ENCODE assay signal across 9 mouse cellular contexts in genomic region chr3:110303166-110303565, GRCm38 (mm10). TPM values are rescaled to one million over a fixed set of nuclear protein-coding genes. Genes with fewer than 3 reads are reported as not detected.
DNase-seq lines count a peak whose midpoint lies in the region; ATAC-seq lines count a peak whose summit lies in the region.
"Had no signal": no experiment of that assay in that cellular context is flagged by ENCODE, and none has a peak within 500 bp of the region (broad histone marks: within the 10 kb centered on the region; RNA-seq: fewer than 3 reads in every experiment).

No protein-coding gene starts in this region.

- no peaks in the 10 kb centered on the region for H3K36me3 ChIP-seq in forebrain, embryonic 15.5 days
- no peaks in the 10 kb centered on the region for H3K36me3 ChIP-seq in forebrain, embryonic 11.5 days (ENCODE audit: control insufficient read depth, insufficient read depth, low read length)
- no peaks in the 10 kb centered on the region for H3K36me3 ChIP-seq in neural tube, embryonic 15.5 days

- H3K9ac ChIP-seq in forebrain, embryonic 15.5 days (replicated peaks), result no peak overlapping the region
- H3K9ac ChIP-seq in forebrain, embryonic 11.5 days (ENCODE audit: low read length), result no peak overlapping the region
- no peak overlapping the region for H3K9ac ChIP-seq in neural tube, embryonic 15.5 days (replicated peaks)

- intact Hi-C loops in gastrocnemius, postnatal 14 days (cut with DNase I; ENCODE audit: low total_unique reads), result no loop called here

- peak; percentile 80 for ATAC-seq in forebrain, embryonic 15.5 days (replicated peaks)
- no peak for ATAC-seq in forebrain, embryonic 11.5 days (replicated peaks; ENCODE audit: low FRiP score)
- ATAC-seq in neural tube, embryonic 15.5 days (ENCODE audit: low FRiP score), result no peak

- H3K4me2 ChIP-seq in forebrain, embryonic 15.5 days (replicated peaks), result no peak overlapping the region
- H3K4me2 ChIP-seq in forebrain, embryonic 11.5 days (ENCODE audit: low read depth, low read length, severe bottlenecking), result no peak overlapping the region
- H3K4me2 ChIP-seq in neural tube, embryonic 15.5 days, result no peak overlapping the region

- no peaks in the 10 kb centered on the region for H3K27me3 ChIP-seq in forebrain, embryonic 15.5 days
- H3K27me3 ChIP-seq in forebrain, embryonic 11.5 days (ENCODE audit: control insufficient read depth, insufficient read depth, low read length), result no peaks in the 10 kb centered on the region
- no peaks in the 10 kb centered on the region for H3K27me3 ChIP-seq in neural tube, embryonic 15.5 days (replicated peaks)

- 60% methylated on average over 2 of the region's 2 CpGs for WGBS in forebrain, embryonic 15.5 days
- WGBS in forebrain, embryonic 11.5 days, result 83% methylated on average over 2 of the region's 2 CpGs
- 80% methylated on average over 2 of the region's 2 CpGs for WGBS in neural tube, embryonic 15.5 days

- no peak overlapping the region for H3K27ac ChIP-seq in forebrain, embryonic 15.5 days (replicated peaks)
- no peak overlapping the region for H3K27ac ChIP-seq in forebrain, embryonic 11.5 days (ENCODE audit: low read depth, low read length)
- H3K27ac ChIP-seq in neural tube, embryonic 15.5 days (replicated peaks), result no peak overlapping the region

- no peak for DNase-seq in forebrain, embryonic 11.5 days (ENCODE audit: low spot score)
- DNase-seq in ovary, postnatal 14 days (ENCODE audit: low spot score), result peak; percentile 15
- DNase-seq in ovary, postnatal 36 days (ENCODE audit: low spot score), result no peak
- peak; percentile 49 for DNase-seq in gastrocnemius, postnatal 14 days
- DNase-seq in kidney, postnatal 14 days, result no peak
- DNase-seq: cerebellum, adult 9-10 months had no signal

- H3K4me3 ChIP-seq in forebrain, embryonic 15.5 days, result no peak overlapping the region
- no peak overlapping the region for H3K4me3 ChIP-seq in forebrain, embryonic 11.5 days (ENCODE audit: low read depth, low read length)
- H3K4me3 ChIP-seq in neural tube, embryonic 15.5 days (replicated peaks), result no peak overlapping the region
- H3K4me3 ChIP-seq: myocyte had no signal

- H3K9me3 ChIP-seq in forebrain, embryonic 15.5 days, result no peaks in the 10 kb centered on the region
- H3K9me3 ChIP-seq in forebrain, embryonic 11.5 days (ENCODE audit: control insufficient read depth, low read length), result no peaks in the 10 kb centered on the region
- no peaks in the 10 kb centered on the region for H3K9me3 ChIP-seq in neural tube, embryonic 15.5 days (replicated peaks)

- no peaks in the 10 kb centered on the region for H3K4me1 ChIP-seq in forebrain, embryonic 15.5 days
- H3K4me1 ChIP-seq in forebrain, embryonic 11.5 days (replicated peaks; ENCODE audit: control insufficient read depth, insufficient read depth, low read length), result no peaks in the 10 kb centered on the region
- H3K4me1 ChIP-seq in neural tube, embryonic 15.5 days, result no peaks in the 10 kb centered on the region

RNA-seq across cellular contexts. Expression of gene Prmt6, which starts 52.4 kb away (rescaled TPM):
- 24.1 and 25.9 TPM in 2 replicates for polyA plus RNA-seq in forebrain, embryonic 15.5 days (2015; fragmentation: Nextera tagmentation; extraction: Ambion mirVana)
- 28.3 and 28.6 TPM in 2 replicates for polyA plus RNA-seq in forebrain, embryonic 11.5 days (2014; fragmentation: Nextera tagmentation; extraction: Ambion mirVana)
- total RNA-seq in gastrocnemius, postnatal 14 days (2021), result 1 to 10 TPM; 3.5 to 3.8 TPM
- polyA plus RNA-seq in neural tube, embryonic 15.5 days (2015; fragmentation: Nextera tagmentation; extraction: Ambion mirVana), result 21.8 and 23.7 TPM in 2 replicates

Comparison
In these comparisons a context has a peak if more than half of its experiments do, and no peak if none do; other contexts are left out.
1. DNase-seq: peak in ovary, postnatal 14 days (single experiment) and gastrocnemius, postnatal 14 days (single experiment); none in forebrain, embryonic 11.5 days (single experiment), ovary, postnatal 36 days (single experiment) and kidney, postnatal 14 days (single experiment).